Mouse (Mus musculus): ENCODE data around the gene Fgfr2.

DNA sequence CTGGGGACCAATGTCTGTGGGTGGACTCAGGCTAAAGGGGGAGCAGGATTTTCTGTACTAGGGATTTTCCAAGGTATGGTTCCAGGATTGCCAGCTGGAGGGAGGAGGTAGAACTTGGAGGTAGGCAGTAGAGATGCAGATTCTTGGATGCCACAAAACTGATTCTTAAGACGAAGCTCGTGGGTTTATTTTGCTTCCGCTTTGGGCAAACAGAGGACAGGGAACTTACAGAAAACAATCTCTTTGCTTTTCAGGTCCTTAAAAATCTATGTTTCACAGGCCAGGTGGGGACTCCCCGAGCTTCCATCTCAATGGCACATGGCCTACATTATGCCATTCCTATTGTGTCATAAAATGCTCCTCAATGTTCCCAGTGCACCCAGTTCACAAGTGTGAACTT is 358.8 kb downstream of the Fgfr2 start:
- no peak for TF ChIP-seq USF1 (IDR thresholded peaks at IDR 0.05; ENCODE audit: low read depth)
- TF ChIP-seq POLR2A (IDR thresholded peaks at IDR 0.05; ENCODE audit: insufficient read length, low read depth): no peak
- TF ChIP-seq MYOD1 (IDR thresholded peaks at IDR 0.05; ENCODE audit: control insufficient read depth in 1 of 3, insufficient read length in 2 of 3, low read depth in 2 of 3): no peak
- TF ChIP-seq CEBPB (IDR thresholded peaks at IDR 0.05; ENCODE audit: insufficient read depth, poor library complexity, severe bottlenecking): no peak
- TF ChIP-seq MAX (IDR thresholded peaks at IDR 0.05; ENCODE audit: low read depth): no peak
- no peak for TF ChIP-seq POLR2AphosphoS2 (IDR thresholded peaks at IDR 0.05; ENCODE audit: insufficient read length, low read depth)
- TF ChIP-seq TCF12 (IDR thresholded peaks at IDR 0.05; ENCODE audit: insufficient read depth, poor library complexity, severe bottlenecking): no peak
- TF ChIP-seq MYOG (IDR thresholded peaks at IDR 0.05; ENCODE audit: control insufficient read depth in 1 of 3, insufficient read depth in 1 of 3, insufficient read length in 2 of 3, low read depth in 2 of 3): no peak
- no peak for TF ChIP-seq E2F4 (IDR thresholded peaks at IDR 0.05; ENCODE audit: insufficient read depth)
- no peak for TF ChIP-seq TCF3 (IDR thresholded peaks at IDR 0.05; ENCODE audit: insufficient read length, low read depth)
